16 mouse cellular contexts compared by ENCODE assay signal in genomic region chr13:28847478-28847877, GRCm38 (mm10).
"Had no signal": no experiment of that assay in that cellular context is flagged by ENCODE, and none has a peak within 500 bp of the region (broad histone marks: within the 10 kb centered on the region; RNA-seq: fewer than 3 reads in every experiment).

No protein-coding gene starts in this region.

- H3K4me3 ChIP-seq: limb, embryonic 15.5 days; liver, embryonic 12.5 days; midbrain, embryonic 13.5 days; myocyte had no signal

- H3K27me3 ChIP-seq: limb, embryonic 15.5 days; liver, embryonic 12.5 days; midbrain, embryonic 13.5 days had no signal

- H3K27ac ChIP-seq: kidney, postnatal 0 days; limb, embryonic 15.5 days; liver, embryonic 12.5 days; midbrain, embryonic 13.5 days had no signal

- H3K9me3 ChIP-seq: limb, embryonic 15.5 days; liver, embryonic 12.5 days; midbrain, embryonic 13.5 days had no signal

- DNase-seq: kidney, adult 11 months; kidney, adult 9 months; kidney, postnatal 36 days; layer of hippocampus, adult 9-11 months; layer of hippocampus, postnatal 36 days; lung, postnatal 10 days; retina, postnatal 1 day; right cerebral cortex, postnatal 4 days; spleen, adult 18-20 months; thymus, adult 18-20 months; thymus, postnatal 25 days had no signal

- H3K4me2 ChIP-seq: limb, embryonic 15.5 days; liver, embryonic 12.5 days; midbrain, embryonic 13.5 days had no signal

- ATAC-seq: liver, embryonic 12.5 days; midbrain, embryonic 13.5 days had no signal

- H3K36me3 ChIP-seq: limb, embryonic 15.5 days; liver, embryonic 12.5 days; midbrain, embryonic 13.5 days had no signal

- H3K9ac ChIP-seq: limb, embryonic 15.5 days; liver, embryonic 12.5 days; midbrain, embryonic 13.5 days had no signal
